Mouse (Mus musculus) heart, postnatal 0 days (tissue): ENCODE measurements at regions not wholly inside any gene's neighbourhood (a gene's known extent, or its start where the extent isn't known, plus 50 kb on each side); places are given as distances from the start of the nearest gene placed in this dataset.

Experiments
- ATAC-seq: fragments of 200-750 bp; cut with Nextera tagmentation; 2 replicates; pipeline ENCODE4 v1.8.0; 2017; ENCODE audit warnings: low read depth, moderate number of reproducible peaks, moderate library complexity; ENCODE audit not compliant: insufficient read depth
- DNase-seq: peaks from one replicate; pipeline ENCODE4 v3.0.0-alpha.2; 2016; ENCODE audit warnings: low spot score
- H3K27ac ChIP-seq: fragments of 300-500 bp; sonication (generic); 2 replicates; pipeline ENCODE4 v1.5.1; 2014; ENCODE audit warnings: low read depth, mild to moderate bottlenecking
- H3K27me3 ChIP-seq: fragments of 300-500 bp; sonication (generic); 2 replicates; pipeline ENCODE4 v1.6.1; 2014; ENCODE audit warnings: low read length, mixed read lengths; ENCODE audit not compliant: control insufficient read depth, insufficient read depth
- H3K36me3 ChIP-seq: fragments of 300-500 bp; sonication (generic); replicated peaks from 2 replicates; pipeline ENCODE4 v1.6.1; 2014; ENCODE audit warnings: low read length, mixed read lengths; ENCODE audit not compliant: control insufficient read depth, insufficient read depth
- H3K4me1 ChIP-seq: fragments of 300-500 bp; sonication (generic); 2 replicates; pipeline ENCODE4 v1.6.1; 2014; ENCODE audit warnings: antibody characterized with exemption; ENCODE audit not compliant: control insufficient read depth, insufficient read depth
- H3K4me2 ChIP-seq: fragments of 300-500 bp; sonication (generic); 2 replicates; pipeline ENCODE4 v1.6.1; 2014; ENCODE audit warnings: low read depth, mild to moderate bottlenecking, low read length, moderate library complexity
- H3K4me3 ChIP-seq: fragments of 300-500 bp; sonication (generic); 2 replicates; pipeline ENCODE4 v1.5.1; 2014; ENCODE audit warnings: low read depth, low read length
- H3K9ac ChIP-seq: fragments of 300-500 bp; sonication (generic); replicated peaks from 2 replicates; pipeline ENCODE4 v1.6.1; 2014; ENCODE audit warnings: low read depth, low read length, mixed read lengths
- H3K9me3 ChIP-seq: fragments of 300-500 bp; sonication (generic); replicated peaks from 2 replicates; pipeline ENCODE4 v1.6.1; 2016; ENCODE audit warnings: low read length; ENCODE audit not compliant: control insufficient read depth
- CTCF ChIP-seq: IDR thresholded peaks from 2 replicates; pipeline ENCODE4 v1.5.1; 2016; ENCODE audit warnings: antibody characterized with exemption, control low read depth, low read depth
- EP300 ChIP-seq: IDR thresholded peaks from 2 replicates; pipeline ENCODE4 v1.6.1; 2016; ENCODE audit warnings: antibody characterized with exemption, low read depth
- WGBS: fragments of 180-500 bp; shearing (Covaris S2); extraction: QIAGEN DNeasy Blood & Tissue Kit; methylation state at CpG from one replicate; pipeline ENCODE4 v1.1.7; 2014; 5-methylcytosine and 5-hydroxymethylcytosine counted together

GRCm38 (mm10) chr15:62435141-62435680 is 1409.8 kb downstream of the Gsdmc2 start:
- no peaks in the 10 kb centered on the region for H3K9me3 ChIP-seq
- no peaks in the 10 kb centered on the region for H3K27me3 ChIP-seq
- no peak overlapping the region for H3K4me3 ChIP-seq
- DNase-seq, result no peak
- no peaks in the 10 kb centered on the region for H3K4me1 ChIP-seq
- H3K4me2 ChIP-seq, result no peak overlapping the region
- WGBS, result 77% methylated on average over 4 of the region's 4 CpGs
- H3K36me3 ChIP-seq, result no peaks in the 10 kb centered on the region
- no peak for TF ChIP-seq CTCF
- no peak for TF ChIP-seq EP300
- no peak overlapping the region for H3K9ac ChIP-seq
- H3K27ac ChIP-seq, result no peak overlapping the region
- ATAC-seq, result no peak

- Histone ChIP-seq H3K27ac (no peak overlapping the region), H3K9ac (no peak overlapping the region), H3K36me3 (no peaks in the 10 kb centered on the region), H3K27me3 (no peaks in the 10 kb centered on the region), H3K4me2 (no peak overlapping the region), H3K4me1 (no peaks in the 10 kb centered on the region), H3K4me3 (no peak overlapping the region), H3K9me3 (no peaks in the 10 kb centered on the region)
- 95% methylated on average over 1 of the region's 1 CpGs for WGBS
- ATAC-seq, result no peak
- TF ChIP-seq CTCF (no peak), EP300 (no peak)
- no peak for DNase-seq
Observed at GRCm38 (mm10) chr15:62432742-62433245, 1412.2 kb downstream of the Gsdmc2 start.

- H3K4me1 ChIP-seq, result no peaks in the 10 kb centered on the region
- H3K36me3 ChIP-seq, result no peaks in the 10 kb centered on the region
- no peaks in the 10 kb centered on the region for H3K27me3 ChIP-seq
- no peak overlapping the region for H3K4me3 ChIP-seq
- TF ChIP-seq EP300, result no peak
- TF ChIP-seq CTCF, result no peak
- 65% methylated on average over 1 of the region's 1 CpGs for WGBS
- H3K9me3 ChIP-seq, result no peaks in the 10 kb centered on the region
- DNase-seq, result no peak
- H3K4me2 ChIP-seq, result no peak overlapping the region
- H3K9ac ChIP-seq, result no peak overlapping the region
- no peak for ATAC-seq
- no peak overlapping the region for H3K27ac ChIP-seq
Observed at GRCm38 (mm10) chr15:62431150-62431678, 1413.8 kb downstream of the Gsdmc2 start.

GRCm38 (mm10) chr15:62422995-62423394 is 1422.0 kb downstream of the Gsdmc2 start:
- TF ChIP-seq CTCF, result no peak
- no peak for TF ChIP-seq EP300
- H3K9ac ChIP-seq, result no peak overlapping the region
- ATAC-seq, result no peak
- no peak overlapping the region for H3K4me2 ChIP-seq
- no peaks in the 10 kb centered on the region for H3K36me3 ChIP-seq
- DNase-seq, result no peak
- H3K4me1 ChIP-seq, result 0 out of 2 replicates have a peak, but pooled peaks cover 2% of the 10 kb centered on the region
- no peak overlapping the region for H3K4me3 ChIP-seq
- H3K27me3 ChIP-seq, result no peaks in the 10 kb centered on the region
- 77% methylated on average over 5 of the region's 5 CpGs for WGBS
- no peaks in the 10 kb centered on the region for H3K9me3 ChIP-seq
- no peak overlapping the region for H3K27ac ChIP-seq

GRCm38 (mm10) chr15:62421073-62421851 is 1423.7 kb downstream of the Gsdmc2 start:
- ATAC-seq (no peak), DNase-seq (no peak)
- TF ChIP-seq CTCF (no peak), EP300 (no peak)
- H3K4me1 ChIP-seq, result 0 out of 2 replicates have a peak, but pooled peaks cover 4% of the 10 kb centered on the region
- H3K9ac ChIP-seq, result no peak overlapping the region
- no peaks in the 10 kb centered on the region for H3K36me3 ChIP-seq
- no peaks in the 10 kb centered on the region for H3K27me3 ChIP-seq
- 93% methylated on average over 7 of the region's 7 CpGs for WGBS
- no peak overlapping the region for H3K4me2 ChIP-seq
- H3K9me3 ChIP-seq, result no peaks in the 10 kb centered on the region
- H3K4me3 ChIP-seq, result no peak overlapping the region
- H3K27ac ChIP-seq, result no peak overlapping the region
